Mouse (Mus musculus): Measurements from ENCODE around the gene Ifi47.

Gene Ifi47

DNA sequence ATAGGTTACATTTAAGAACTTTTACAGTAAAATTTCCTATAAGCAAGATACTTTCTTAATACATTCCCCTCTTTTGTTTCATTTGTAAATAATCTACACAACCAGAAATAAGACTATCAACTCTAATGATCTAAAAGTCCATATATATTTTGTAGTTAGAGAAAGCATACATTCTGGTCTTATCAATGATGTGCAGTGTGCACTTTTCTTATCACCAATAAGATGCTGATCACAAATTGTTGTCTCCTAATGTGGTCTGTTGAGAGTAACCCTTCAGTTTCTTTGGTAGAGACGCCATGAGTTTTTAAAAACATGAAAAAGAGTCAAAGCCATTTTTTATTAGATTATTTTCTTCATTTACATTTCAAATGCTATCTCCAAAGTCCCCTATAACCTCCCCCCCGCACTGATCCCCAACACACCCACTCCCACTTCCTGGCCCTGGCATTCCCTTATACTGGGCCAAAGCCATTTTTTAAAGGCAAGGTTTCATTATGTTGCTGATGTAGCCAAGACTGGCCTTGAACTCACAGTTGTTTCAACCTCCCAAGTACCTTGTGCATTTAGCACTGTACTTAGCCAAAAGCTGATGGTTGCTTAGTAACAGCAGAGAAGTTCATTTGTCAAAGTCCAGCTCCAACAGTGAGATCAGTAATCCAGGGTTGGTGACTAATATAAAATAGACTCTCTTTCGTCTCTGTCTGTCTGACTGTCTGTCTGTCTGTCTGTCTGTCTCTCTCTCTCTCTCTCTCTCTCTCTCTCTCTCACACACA lies 13.5 kb downstream of the Ifi47 start:
- in situ Hi-C loops (cut with MboI): no loop called here

- in situ Hi-C loops (cut with MboI): no loop called here
Measured at GRCm38 (mm10) chr11:49090551-49090950, 14.2 kb downstream of the Ifi47 start.

- in situ Hi-C loops (cut with MboI): no loop called here
Measured at GRCm38 (mm10) chr11:49091171-49091570, 14.8 kb downstream of the Ifi47 start.

GRCm38 (mm10) chr11:49092053-49092586 lies 15.7 kb downstream of the Ifi47 start:
- in situ Hi-C loops (cut with MboI): no loop called here

GRCm38 (mm10) chr11:49092786-49093185 lies 16.4 kb downstream of the Ifi47 start:
- in situ Hi-C loops (cut with MboI): no loop called here

GRCm38 (mm10) chr11:49093861-49094660 lies 17.7 kb downstream of the Ifi47 start:
- in situ Hi-C loops (cut with MboI): no loop called here

GRCm38 (mm10) chr11:49095367-49095766 lies 19.0 kb downstream of the Ifi47 start:
- in situ Hi-C loops (cut with MboI): loop anchor here (5.0 kb wide), 1 partner anchor 233 kb away; no protein-coding TSS in a partner anchor

- in situ Hi-C loops (cut with MboI): no loop called here
Measured at GRCm38 (mm10) chr11:49100409-49100808, 24.0 kb downstream of the Ifi47 start.

DNA sequence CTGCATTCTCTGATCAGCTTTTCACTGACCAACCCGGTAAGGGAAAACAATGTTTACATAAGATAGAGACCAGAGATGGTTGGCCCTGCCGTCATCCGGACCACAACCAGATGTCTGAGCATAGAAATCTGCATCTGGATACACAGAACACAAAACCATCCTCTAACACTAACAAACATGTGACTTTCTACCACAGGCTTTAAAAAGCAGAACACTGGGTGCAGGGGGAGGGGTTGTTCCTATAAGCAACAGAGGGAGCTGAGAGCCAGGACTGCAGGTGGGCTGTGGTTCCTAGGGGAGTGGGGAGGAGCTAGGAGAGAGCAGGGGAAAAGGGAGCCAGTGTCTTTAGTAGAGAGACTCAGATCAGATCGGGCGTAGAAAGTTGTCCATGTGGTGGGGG lies 25.1 kb downstream of the Ifi47 start:
- in situ Hi-C loops (cut with MboI): no loop called here

DNA sequence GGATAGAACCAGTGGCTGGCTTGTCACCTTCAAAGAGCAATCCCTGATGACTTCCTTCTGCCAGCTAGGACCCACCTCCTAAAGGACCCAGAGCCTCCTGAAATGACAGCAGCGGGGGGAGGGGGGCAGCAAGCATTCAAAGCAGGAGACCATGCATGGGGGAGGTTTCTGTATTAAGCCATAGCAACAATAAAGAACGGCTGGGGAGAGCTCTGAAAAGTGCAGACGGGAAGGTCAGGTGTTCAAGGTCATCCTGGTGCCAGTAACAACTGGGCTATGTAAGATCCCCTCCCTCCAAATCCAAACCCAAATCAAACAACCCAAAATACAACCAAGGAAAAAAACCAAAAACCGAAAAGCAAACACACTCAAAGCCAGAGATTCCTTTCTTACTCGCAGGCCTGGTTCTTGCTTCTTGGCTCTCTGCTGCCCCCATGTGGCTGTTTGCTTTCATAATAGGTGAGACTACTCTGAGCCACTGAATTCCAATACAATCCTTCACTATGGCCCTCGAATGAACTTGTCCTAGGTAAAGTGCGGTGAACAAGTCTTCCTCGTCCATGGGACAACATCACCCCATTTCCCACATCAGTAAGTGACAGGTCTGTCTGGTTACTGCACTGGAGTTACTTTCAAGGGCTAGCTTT lies 26.8 kb downstream of the Ifi47 start:
- in situ Hi-C loops (cut with MboI): no loop called here

GRCm38 (mm10) chr11:49105752-49106151 lies 29.4 kb downstream of the Ifi47 start:
- in situ Hi-C loops (cut with MboI): loop anchor here (5.0 kb wide), 1 partner anchor 333 kb away; no protein-coding TSS in a partner anchor

- in situ Hi-C loops (cut with MboI): loop anchor here (5.0 kb wide), 1 partner anchor 336 kb away; no protein-coding TSS in a partner anchor
Measured at GRCm38 (mm10) chr11:49107650-49108537, 31.5 kb downstream of the Ifi47 start.

- in situ Hi-C loops (cut with MboI): loop anchor here (5.0 kb wide), 1 partner anchor 337 kb away; no protein-coding TSS in a partner anchor
Measured at GRCm38 (mm10) chr11:49108833-49109232, 32.4 kb downstream of the Ifi47 start.

DNA sequence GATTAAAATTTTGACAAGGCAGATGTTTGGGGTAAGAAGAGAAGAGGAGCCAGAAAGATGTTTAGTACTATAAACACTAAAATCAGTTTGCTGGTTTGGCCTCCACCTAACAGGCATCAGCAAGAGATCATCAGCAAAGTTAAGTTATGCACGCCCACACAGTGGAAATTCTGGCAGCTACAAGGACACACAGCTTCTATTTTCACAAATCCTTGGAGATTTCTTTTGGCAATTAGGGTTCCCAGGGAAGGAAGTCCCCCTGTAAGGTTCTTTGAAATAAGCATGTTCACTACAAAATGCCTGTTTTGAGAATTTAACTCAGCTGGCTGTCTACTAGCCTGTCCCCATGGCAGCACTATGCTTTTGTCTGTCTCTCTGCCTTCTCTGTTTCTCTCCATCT lies 34.6 kb downstream of the Ifi47 start:
- in situ Hi-C loops (cut with MboI): no loop called here

GRCm38 (mm10) chr11:49112624-49113219 lies 36.3 kb downstream of the Ifi47 start:
- in situ Hi-C loops (cut with MboI): no loop called here

GRCm38 (mm10) chr11:49114158-49114557 lies 37.8 kb downstream of the Ifi47 start:
- in situ Hi-C loops (cut with MboI): no loop called here

- in situ Hi-C loops (cut with MboI): no loop called here
Measured at GRCm38 (mm10) chr11:49114774-49115173, 38.4 kb downstream of the Ifi47 start, which contains the start of gene Olfr1396. Gene Olfr1396, minus strand, starts transcription at chr11:49114874.

DNA sequence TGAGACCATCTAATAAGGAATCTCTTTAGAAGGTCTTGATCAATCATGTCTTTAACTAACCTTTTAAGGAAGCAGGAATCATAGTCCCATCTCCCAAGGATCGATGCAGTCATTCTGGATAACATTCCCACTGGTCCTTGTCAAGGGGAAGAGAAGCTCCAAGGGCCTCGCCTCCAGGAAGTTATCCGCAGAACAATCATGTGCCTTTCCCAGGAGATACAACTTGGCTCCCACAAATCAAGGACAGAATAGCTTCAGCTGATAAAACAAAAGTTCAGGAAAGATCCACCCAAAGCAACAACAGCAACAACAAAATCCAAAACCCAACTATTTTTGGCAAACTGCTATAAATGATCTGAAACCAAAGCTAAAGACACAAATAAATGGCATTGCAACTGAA lies 43.2 kb downstream of the Ifi47 start:
- in situ Hi-C loops (cut with MboI): no loop called here

DNA sequence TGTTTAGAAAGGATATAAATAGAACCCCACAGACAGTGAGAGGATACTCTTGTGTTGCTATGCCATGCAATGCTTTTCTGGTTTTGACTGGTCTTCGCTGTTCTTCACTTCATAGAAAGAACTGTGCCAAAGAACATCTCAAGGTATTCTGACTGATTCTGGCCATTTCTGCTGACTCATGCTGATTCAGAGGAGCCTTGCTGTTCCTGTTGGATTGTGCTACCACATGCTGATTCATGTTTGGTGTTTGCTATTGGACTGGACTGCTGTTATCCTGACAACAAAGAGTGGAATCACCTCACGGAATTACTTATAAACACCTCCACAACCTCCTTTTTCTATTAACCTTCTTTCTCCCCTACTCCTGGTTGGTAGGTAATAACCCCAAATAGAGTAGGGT lies 47.8 kb downstream of the Ifi47 start:
- in situ Hi-C loops (cut with MboI): no loop called here

DNA sequence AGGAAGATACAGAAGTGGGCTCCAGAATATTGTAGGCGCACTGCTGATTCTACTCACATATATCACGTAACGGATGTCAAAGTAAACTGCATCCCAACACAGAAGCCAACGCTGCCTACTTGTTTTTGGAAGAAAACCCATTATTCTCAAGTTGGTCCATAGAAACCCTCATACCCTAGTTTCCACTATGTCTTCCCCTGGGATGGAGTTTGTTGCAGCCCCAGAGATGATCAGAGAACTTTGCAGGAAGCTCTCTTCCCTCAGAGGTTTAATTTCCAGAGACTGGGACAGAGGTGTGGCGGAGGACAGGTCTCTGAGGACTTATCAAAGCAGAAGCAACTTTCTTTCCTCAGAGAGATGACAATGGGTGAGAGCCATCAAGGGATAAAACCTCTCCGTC lies 65.6 kb downstream of the Ifi47 start, which contains the start of gene Olfr1395:
Gene Olfr1395, plus strand, starts transcription at position 301 of the 400 bp plus-strand sequence.
- in situ Hi-C loops (cut with MboI): no loop called here
